Mouse (Mus musculus): ENCODE data around the gene Maff. TPM values are rescaled to one million over a fixed set of nuclear protein-coding genes. Genes with fewer than 3 reads are reported as not detected.

The Maff gene
- 0.23 and 0.28 TPM in 2 replicates for polyA plus RNA-seq (2021; fragmentation: Nextera tagmentation)
- long read RNA-seq, experiment 1 = 0 reads
- long read RNA-seq, experiment 2 = 0 reads

GRCm38 (mm10) chr15:79346051-79346793 is at the start of gene Maff:
Gene Maff (plus strand): TSS chr15:79346621.

GRCm38 (mm10) chr15:79328058-79328938 is 18.1 kb upstream of the Maff start, which contains the start of gene Pla2g6:
Gene Pla2g6 (minus strand): TSS chr15:79328390.

GRCm38 (mm10) chr15:79402836-79403762 is 56.7 kb downstream of the Maff start, which contains the start of gene Tmem184b:
Gene Tmem184b (minus strand): TSS chr15:79403569.

Small RNA genes lying within 50 kb of the gene (microRNA-seq; reads per million reads assigned to microRNA genes)
- 3.7 reads per million, percentile 12 among the genes with 10 or more reads in this experiment for gene Mir1943

Other genes with a start within 250 kb of the Maff start
- gene Micall1, start 237.7 kb upstream of the Maff start, polyA plus RNA-seq (2021; fragmentation: Nextera tagmentation) = 3.3 and 3.8 TPM in 2 replicates
- gene Polr2f, start 205.6 kb upstream of the Maff start, polyA plus RNA-seq (2021; fragmentation: Nextera tagmentation) = 156 and 172 TPM in 2 replicates
- gene 1700088E04Rik, start 205.4 kb upstream of the Maff start, polyA plus RNA-seq (2021; fragmentation: Nextera tagmentation) = 18.0 and 24.6 TPM in 2 replicates
- 8.4 and 10.3 TPM in 2 replicates for gene Sox10, start 181.4 kb upstream of the Maff start, polyA plus RNA-seq (2021; fragmentation: Nextera tagmentation)
- gene Pick1, start 117.4 kb upstream of the Maff start, polyA plus RNA-seq (2021; fragmentation: Nextera tagmentation) = 12.5 and 14.9 TPM in 2 replicates
- gene Gm49486, start 117.2 kb upstream of the Maff start, polyA plus RNA-seq (2021; fragmentation: Nextera tagmentation) = 0.25 TPM in 1 of 2 replicates, not detected in the other
- 5.2 TPM in 1 of 2 replicates, not detected in the other for gene Slc16a8, start 91.9 kb upstream of the Maff start, polyA plus RNA-seq (2021; fragmentation: Nextera tagmentation)
- gene Baiap2l2, start 61.1 kb upstream of the Maff start, polyA plus RNA-seq (2021; fragmentation: Nextera tagmentation) = 3.8 and 4.6 TPM in 2 replicates
- gene Pla2g6, start 18.2 kb upstream of the Maff start, polyA plus RNA-seq (2021; fragmentation: Nextera tagmentation) = 9.0 and 9.6 TPM in 2 replicates
- 72.2 and 91.2 TPM in 2 replicates for gene Tmem184b, start 56.9 kb downstream of the Maff start, polyA plus RNA-seq (2021; fragmentation: Nextera tagmentation)
- 26.7 and 27.5 TPM in 2 replicates for gene Csnk1e, start 108.9 kb downstream of the Maff start, polyA plus RNA-seq (2021; fragmentation: Nextera tagmentation)
- 2.4 and 3.0 TPM in 2 replicates for gene Kcnj4, start 158.6 kb downstream of the Maff start, polyA plus RNA-seq (2021; fragmentation: Nextera tagmentation)
- gene Kdelr3, start 169.8 kb downstream of the Maff start, polyA plus RNA-seq (2021; fragmentation: Nextera tagmentation) = 1.2 and 2.1 TPM in 2 replicates
- 12.5 and 12.6 TPM in 2 replicates for gene Ddx17, start 200.1 kb downstream of the Maff start, polyA plus RNA-seq (2021; fragmentation: Nextera tagmentation)